Mouse (Mus musculus) yolk sac, embryonic 10.5 days (tissue): ENCODE measurements around the gene Insc.
A peak's percentile ranks its signal among the peaks of the same experiment; 100 is the strongest.
"Not testable (repeated sequence)": the region's sequence is repeated elsewhere in the genome, so short reads cannot be mapped to it uniquely, and the experiment has no call there.

Source experiments
- DNase-seq: peaks from one replicate; pipeline ENCODE4 v3.0.0-alpha.2; 2017; ENCODE audit warnings: low spot score

Insc gene

GRCm38 (mm10) chr7:114743022-114743780 is at the start of gene Insc:
Insc (plus strand) TSS chr7:114743694.
- no peak for DNase-seq

- no peak for DNase-seq
Measured at GRCm38 (mm10) chr7:114700871-114701270, 42.6 kb upstream of the Insc start.

- DNase-seq: no peak
Measured at GRCm38 (mm10) chr7:114706716-114707115, 36.8 kb upstream of the Insc start.

GRCm38 (mm10) chr7:114707398-114707797 is 36.1 kb upstream of the Insc start:
- DNase-seq: no peak

- no peak for DNase-seq
Measured at GRCm38 (mm10) chr7:114710419-114710818, 33.1 kb upstream of the Insc start.

GRCm38 (mm10) chr7:114712523-114712922 is 31.0 kb upstream of the Insc start:
- DNase-seq: no peak

- no peak for DNase-seq
Measured at GRCm38 (mm10) chr7:114718300-114718699, 25.2 kb upstream of the Insc start, which contains the start of gene Calcb. Calcb (plus strand) TSS chr7:114718643.

GRCm38 (mm10) chr7:114719381-114720131 is 23.9 kb upstream of the Insc start:
- no peak for DNase-seq

- DNase-seq: not testable (repeated sequence)
Measured at GRCm38 (mm10) chr7:114729696-114730095, 13.8 kb upstream of the Insc start.

- DNase-seq: no peak
Measured at GRCm38 (mm10) chr7:114731175-114731574, 12.3 kb upstream of the Insc start.

- DNase-seq: not testable (repeated sequence)
Measured at GRCm38 (mm10) chr7:114731700-114732099, 11.8 kb upstream of the Insc start.

GRCm38 (mm10) chr7:114736256-114736655 is 7.2 kb upstream of the Insc start:
- no peak for DNase-seq

GRCm38 (mm10) chr7:114738166-114738565 is 5.3 kb upstream of the Insc start:
- no peak for DNase-seq

GRCm38 (mm10) chr7:114740360-114741165 is 2.9 kb upstream of the Insc start:
- DNase-seq: no peak

- no peak for DNase-seq
Measured at GRCm38 (mm10) chr7:114744639-114745245, 1.2 kb downstream of the Insc start.

GRCm38 (mm10) chr7:114745481-114746271 is 2.2 kb downstream of the Insc start:
- DNase-seq: peak; percentile 3

- no peak for DNase-seq
Measured at GRCm38 (mm10) chr7:114747596-114747995, 4.1 kb downstream of the Insc start.

- no peak for DNase-seq
Measured at GRCm38 (mm10) chr7:114748239-114748638, 4.7 kb downstream of the Insc start.

GRCm38 (mm10) chr7:114753471-114753870 is 10.0 kb downstream of the Insc start:
- no peak for DNase-seq

- no peak for DNase-seq
Measured at GRCm38 (mm10) chr7:114754196-114754595, 10.7 kb downstream of the Insc start.

GRCm38 (mm10) chr7:114754626-114755025 is 11.1 kb downstream of the Insc start:
- no peak for DNase-seq
